Mouse (Mus musculus): Measurements from ENCODE around the gene Gli2.

Gene Gli2

DNA sequence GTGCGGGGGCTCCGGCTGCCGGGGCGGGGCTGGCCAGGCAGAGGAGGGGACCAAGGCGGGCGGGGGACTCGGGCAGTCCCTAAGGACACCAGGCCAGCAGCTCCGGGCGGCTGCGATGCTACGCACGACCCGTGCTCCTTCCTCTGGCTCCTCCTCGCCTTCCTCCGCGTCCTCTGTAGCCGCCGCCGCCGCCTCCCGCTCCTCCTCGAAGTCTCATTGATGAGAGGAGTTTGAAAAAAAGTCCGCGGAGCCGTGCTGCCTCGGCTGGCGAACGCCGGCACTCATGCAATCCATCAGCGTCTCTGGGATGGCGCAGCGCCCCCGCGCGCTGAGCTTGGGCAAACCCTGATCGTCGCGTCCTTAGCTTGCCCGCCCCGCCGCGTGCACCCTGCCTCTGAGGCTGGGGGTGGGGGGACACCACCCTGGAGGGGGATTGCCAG, at the start of gene Gli2:
TSS of gene Gli2 (minus strand) at position 218 of the 440 bp plus-strand sequence.
- peak; percentile 82 for DNase-seq

DNA sequence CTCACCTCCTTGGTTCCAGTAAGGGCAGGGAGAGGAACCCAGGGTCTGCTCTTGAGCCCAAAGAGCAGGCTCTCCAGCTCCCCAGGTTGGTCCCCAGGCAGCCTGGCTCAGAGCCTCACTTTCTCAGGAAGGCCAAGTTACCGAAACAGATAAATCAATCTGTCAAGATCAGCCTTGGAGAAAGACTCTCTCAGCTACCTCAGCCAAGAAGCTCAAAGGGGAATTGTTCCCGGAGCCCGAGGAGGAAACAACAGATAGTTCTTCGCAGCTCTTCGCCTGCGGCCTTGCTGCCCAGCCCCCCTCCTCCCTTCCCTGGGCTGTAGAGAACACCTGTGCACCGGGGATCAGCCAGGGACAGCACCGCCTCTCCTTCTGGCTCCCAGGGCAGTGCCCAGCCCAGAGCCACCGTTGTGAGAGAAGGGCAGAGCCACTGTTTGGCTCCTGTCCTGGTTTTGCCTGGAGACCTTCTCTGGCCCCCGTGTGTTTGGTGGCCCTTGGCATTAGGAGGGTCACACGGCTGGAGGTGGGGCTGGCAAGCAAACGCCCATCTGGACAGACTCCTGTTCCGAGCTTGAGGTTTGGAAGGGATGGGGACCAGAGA, 44.6 kb upstream of the Gli2 start:
- no peak for DNase-seq

DNA sequence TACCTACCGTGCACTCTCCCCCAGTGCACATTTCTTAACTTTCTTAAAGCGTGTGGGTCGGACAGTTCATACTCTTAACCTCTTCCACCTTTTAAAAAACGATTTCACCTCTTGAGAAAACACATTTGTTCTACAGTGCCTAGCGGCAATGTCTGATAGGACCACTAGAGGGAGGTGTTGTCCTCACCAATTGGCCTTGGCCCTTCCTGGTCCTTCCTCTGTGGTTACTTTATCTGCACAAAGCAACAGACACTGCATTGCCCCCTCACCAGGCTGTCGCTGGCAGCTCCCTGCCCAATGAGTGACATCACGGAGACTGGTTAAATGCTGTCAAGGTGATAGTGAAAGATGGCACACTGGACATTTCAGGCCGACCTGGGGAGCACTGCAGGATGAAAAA, 40.3 kb upstream of the Gli2 start:
- peak; percentile 77 for DNase-seq

DNA sequence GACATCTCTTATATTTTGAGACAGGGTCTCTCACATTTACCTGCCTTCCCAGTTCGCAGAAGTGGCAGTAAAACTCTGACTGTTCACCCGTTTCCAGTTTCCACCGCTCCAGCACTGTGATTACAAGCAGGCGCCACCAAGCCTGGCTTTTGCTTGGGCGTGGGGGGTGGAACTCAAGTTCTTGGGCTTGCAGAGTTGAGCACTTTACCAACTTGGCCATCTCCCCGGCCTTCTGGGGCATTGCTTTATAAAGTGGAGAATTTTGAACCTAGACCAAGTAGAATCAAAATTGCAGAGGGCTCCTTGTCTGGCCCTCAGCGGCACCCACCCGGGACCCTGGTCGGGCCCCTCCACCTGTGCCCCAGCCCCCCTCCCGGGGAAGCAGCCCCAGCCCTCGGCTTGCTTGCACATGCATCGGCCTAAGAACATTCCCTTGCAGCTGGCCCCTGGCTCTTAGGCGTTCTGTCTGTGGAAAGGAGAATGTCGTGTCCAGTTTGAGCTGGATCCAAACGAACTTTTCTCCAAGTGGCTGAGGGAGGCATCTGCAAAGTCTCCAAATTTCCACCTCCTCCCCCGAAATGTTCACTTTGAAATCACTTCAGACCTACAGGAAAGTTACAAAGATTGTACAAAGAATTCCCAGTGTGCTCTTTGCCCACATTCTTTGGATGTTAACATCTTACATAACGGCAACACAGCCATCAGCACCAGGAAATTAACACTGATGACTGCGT, 36.6 kb upstream of the Gli2 start:
- DNase-seq, result no peak

DNA sequence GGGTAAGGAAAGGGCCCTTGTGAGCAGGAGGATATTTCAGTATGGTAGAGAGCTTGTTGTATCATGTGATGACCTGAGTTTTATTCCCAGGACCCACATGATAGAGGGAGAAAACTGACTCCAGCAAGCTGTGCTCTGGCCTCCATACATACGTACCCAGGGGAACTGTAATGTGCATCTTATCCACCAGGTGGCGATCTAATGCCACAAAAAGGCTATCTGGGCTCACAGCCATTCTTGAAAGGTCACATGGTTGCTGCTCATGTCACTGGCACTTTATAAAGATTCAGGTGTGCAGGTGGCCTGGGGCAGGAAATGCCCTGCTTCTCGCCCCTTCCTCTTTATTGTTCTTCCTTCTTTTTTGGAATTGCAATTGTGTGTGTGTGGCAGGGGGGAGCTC, 34.1 kb upstream of the Gli2 start:
- DNase-seq, result peak; percentile 79

DNA sequence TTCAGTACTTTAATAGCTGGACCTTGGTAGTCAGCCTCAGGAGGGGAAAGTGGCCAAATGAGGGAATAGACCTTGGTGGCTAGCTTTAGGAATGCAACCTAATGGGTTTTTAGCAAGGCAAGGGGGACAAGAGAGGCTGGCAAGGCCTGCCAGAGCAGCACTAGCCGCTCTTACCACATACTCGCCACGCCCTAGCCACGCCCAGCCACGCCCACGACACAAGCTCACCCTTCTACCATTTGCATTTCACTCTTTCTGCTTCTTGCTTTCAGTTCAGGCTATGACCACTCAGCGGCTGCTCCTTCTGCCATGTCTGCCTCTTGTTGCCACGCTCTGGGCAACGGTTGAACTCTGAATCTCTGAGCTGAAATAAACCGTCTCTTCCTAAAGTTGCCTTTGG, 32.4 kb upstream of the Gli2 start:
- DNase-seq, result no peak

DNA sequence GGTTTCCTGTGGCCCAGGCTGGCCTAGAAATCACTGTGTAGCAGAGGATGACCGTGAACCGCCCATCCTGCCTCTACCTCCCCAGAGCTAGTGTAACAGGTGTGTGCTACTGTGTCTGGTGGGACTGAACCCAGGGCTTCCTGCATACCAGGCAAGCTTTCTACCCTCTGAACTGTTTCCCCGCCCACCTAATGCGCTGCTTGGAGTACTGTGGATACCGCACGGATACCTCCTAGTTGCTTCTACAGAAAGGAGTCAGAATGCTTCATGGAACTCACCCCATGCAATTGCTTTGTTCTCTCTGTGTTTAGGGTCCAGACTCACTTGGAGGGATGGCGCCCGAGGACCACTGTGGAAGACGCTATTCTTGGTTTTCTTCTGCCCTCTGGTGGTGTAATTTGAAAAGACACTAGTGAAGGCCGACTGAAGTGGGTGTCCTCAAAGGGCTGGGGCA, 30.1 kb upstream of the Gli2 start:
- peak; percentile 52 for DNase-seq

DNA sequence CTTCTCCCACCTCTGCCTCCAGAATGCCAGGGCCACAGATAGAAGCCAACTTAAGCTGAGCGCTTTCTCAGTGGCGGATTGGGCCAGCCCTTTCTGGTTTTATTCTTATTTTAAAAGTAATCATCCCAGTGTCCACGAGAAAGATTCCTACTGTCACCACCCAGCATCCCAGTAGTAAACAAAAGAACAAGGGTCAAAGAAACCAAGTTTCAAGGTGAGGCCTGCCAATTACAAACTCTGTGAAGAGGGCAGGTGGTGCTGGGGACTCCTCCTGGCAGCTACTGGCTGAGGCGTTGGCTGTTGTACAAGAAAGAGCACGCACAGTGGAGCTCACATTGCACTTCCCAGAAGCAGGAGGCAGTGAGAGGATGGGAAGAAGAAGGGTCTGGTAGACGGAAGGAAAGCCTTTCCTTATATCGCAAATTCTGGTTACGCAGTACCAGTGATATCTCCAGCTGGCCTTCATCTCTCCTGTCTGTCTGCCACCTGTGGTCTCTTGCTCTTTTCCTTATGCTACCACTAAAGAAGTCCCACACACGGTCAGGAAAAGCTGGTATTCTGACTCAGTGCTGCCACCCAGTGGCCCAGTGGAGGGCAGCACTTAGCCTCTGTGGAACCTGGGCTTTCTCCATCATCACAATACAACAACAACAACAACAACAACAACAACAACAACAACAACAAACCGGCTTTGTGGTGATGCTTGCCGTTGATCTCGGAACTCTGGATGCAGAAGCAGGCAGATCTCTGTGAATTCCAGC, 29.0 kb upstream of the Gli2 start:
- peak; percentile 29 for DNase-seq

DNA sequence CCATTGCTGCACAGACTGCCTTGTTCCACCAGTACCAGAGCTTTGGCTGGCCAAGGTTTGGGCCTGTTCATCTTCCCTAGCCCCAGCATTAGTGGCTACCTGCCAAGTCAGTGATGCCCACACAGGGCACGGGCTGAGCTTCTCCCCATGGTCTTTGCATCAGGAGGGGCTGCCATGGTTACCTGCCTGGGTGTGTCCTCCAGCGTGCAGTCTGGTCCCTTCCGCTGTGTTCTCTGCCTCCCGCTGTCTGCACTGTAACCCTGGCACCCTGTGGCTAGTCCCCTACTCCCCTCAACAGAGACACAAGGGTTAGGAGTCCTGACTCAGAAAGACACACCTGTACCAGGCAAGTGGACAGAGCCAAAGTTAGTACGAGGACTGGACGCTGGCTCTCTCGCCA, 24.5 kb upstream of the Gli2 start:
- DNase-seq, result no peak

DNA sequence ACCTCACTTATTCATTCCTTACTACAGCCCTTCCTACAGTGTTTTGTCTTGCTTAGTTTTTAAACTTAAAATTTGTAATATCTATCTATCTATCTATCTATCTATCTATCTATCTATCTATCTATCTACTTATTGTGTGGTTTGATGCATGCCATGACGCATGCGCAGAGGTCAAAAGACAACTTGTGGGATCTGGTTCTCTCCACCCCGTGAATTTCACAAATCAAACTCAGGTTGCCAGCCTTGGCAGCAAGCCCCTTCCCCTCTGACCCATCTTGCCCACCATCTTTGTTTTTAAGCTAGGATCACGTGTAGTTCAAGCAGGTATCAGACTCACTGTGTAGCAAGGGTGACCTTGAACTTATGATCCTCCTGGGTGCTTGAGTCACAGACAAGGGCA, 22.9 kb upstream of the Gli2 start:
- no peak for DNase-seq

DNA sequence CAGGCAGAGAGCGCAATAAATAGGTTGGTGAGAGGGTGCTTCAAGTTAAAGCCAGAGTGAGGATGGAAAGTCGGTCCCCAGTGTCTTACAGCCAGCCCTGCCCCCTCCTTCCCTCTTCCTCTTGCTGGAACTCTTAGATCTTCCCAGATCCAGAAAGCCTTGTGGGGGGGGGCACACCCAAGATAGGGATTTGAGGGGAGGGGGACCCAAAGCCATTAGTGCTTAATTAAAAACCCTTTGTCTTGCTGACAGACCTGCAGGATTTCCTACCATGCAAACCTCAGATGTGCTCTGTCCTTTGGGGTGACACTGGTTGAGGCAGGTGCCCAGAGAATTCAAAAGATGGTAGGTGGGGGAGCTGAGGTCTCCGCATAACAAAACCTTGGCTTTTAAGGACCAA, 22.5 kb upstream of the Gli2 start:
- DNase-seq, result no peak

DNA sequence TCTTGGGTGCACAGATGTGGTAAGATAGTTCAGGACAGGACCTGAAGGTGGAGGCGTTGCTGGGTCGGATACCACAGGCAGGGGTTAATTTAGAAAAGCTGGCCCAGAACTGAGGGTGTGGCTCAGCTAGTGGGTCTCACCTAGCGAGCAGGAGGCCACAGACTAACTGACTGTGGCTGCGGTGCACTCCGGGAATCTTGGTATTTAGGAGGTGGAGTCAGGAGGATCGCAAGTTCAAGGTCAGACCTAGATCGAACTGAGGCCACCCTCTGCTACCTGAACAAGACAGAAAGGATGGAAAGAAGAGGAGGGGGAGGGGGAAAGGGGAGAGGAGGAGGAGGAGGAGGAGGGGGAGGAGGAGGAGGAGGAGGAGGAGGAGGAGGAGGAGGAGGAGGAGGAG, 22.1 kb upstream of the Gli2 start:
- no peak for DNase-seq

DNA sequence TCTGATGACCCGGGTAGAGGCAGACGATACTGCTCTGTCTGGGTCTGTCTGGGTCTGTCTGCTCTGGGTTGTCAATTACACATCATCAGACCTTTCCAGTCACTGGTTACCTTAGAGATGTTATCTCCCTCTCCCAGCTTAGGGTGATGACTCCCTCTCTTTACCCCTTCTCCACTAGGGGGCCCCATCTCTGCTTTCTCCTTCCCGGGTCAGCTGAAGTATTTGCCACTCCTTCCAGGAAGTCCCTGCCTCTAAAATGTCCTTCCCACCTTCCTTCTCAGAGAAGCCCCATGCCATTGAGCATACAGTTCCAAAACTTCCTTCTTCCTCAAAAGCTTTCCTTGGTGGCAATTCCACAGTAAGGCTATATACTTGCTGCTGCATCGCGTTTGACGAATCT, 21.5 kb upstream of the Gli2 start:
- DNase-seq, result no peak

DNA sequence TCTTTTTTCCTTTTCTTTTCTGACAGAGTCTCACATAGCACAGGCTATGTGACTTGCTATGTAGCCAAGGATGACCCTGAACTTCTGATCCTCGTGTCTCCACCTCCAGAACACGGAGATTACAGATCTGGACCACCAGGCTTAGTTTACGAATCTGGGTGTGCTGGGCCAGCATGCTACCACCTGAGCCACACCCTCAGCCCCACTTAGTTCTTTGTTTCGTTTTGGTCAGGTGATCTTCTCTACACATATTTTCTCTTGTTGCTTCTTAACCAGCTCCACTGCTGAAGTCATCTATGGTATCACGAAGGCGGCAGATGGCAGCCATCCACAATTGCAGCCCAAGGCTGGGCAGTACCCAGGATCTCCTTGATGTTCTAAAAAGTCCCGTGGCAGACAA, 20.5 kb upstream of the Gli2 start:
- no peak for DNase-seq

DNA sequence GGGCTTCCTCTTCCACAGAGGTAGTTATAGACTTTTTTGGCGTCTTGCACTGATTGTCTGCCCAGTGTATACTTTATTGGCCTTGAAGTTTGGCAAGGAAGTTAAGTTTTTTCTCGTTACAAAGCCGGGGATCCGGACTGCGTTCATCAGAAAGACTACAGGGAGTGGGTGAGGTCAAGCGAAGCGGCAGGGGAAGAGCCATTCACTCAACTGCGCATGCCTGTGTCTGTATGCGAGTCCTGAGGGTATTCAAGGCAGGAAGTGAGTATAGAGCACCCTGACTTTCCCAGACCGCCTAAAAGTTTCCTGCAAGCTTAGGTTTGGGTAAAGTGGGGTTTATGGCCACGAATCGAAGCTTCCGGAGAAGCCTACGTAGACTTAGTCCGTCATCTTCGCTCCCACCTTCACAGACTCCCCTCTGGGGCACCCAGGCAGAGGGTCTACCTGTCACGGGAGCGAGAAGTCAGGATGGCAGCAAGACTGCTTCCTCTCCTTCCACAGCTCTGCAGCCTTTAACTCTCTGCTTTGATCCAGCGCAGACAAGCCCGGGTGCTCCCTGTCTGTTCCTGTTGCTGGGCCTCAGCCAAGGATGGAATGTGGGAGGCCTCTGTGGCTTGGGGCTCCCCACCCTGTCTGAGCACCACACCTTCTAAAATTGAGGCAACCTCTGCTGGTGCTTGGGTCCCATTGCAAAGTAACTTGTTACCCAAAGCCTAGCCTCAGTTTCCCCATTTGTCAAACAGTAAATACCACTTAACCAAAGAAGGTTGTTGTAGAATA, 11.7 kb upstream of the Gli2 start:
- no peak for DNase-seq

DNA sequence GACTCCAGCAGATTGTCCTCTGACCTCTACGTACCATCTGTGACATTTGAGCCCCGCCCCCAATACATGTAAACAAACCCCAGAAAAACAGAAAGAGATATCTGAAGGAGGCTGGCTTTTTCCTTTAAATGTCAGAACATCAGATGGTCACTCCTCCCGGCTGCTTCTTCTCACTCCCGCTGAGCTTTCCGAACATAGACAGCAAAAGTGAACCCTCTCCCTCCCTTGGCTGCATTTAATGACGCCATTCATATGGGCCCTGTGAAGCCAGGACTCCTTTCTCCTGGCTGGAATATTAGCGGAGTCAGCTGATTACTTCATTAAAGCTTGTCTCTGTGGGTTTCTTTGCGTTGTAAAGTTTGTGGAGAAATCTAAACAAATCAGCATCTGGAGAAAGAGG, 3.1 kb upstream of the Gli2 start:
- DNase-seq, result no peak

DNA sequence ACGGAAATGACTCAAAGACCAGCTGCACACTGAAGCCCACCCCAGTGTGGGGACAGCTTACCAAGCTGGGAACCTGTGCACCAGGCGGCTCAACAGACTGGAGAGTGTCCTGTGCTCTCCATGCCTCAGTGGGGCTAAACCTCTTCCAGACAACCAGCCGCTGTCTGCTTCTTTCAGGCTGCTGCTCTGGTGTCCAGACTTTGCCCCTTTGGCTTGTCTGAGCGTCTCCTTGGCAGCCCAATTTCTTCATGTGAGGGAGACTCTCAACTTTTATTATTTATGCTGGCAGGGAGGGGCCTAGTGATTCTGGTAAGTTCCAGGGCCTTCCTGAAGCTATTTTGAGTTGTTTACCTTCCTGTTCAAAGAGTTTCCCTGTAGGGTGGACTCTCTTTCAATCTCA, 2.4 kb upstream of the Gli2 start:
- DNase-seq, result no peak

DNA sequence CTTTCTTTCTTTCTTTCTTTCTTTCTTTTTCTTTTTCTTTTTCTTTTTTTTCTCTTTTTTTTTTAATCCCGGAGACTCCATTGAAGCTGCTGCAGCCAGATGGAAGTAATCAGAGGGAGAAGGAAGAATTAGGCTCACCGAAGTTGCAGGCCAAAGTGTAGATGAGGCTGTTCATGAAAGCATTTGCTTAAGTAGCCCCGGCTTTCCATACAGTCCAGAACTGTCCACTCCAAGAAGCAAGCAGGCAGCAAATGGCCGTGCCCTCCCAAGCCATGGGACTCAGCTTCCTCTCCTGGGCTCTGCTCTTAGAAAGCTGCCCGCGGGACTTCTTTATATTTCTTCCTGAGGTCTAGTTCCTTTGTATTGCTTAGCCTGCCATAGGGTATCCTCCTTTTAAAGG, 1.0 kb upstream of the Gli2 start:
- DNase-seq, result no peak

DNA sequence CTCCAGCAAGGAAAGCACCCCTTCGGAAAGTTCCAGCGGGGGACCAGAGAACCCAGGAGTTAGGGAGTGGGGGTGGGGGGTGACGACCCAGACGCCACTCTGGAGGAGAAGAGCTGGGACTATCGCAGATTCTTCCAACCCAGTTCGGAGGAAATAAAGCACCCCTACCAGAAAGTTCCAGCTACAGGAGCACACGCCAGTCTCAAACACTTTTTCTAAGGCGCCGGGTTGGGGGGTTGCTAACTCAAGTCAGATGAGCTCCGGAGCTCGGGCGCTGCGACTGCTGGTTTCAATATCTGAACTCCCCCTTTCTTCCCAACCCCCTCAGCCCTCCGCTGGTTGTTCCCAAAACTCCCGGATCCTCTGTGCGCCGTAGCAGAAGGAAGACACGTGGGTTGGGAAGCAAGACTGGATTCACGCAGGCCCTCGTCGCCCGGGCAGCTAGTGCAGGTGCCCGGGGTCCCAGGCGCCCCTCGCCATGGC, 494 bp upstream of the Gli2 start:
- peak; percentile 32 for DNase-seq

DNA sequence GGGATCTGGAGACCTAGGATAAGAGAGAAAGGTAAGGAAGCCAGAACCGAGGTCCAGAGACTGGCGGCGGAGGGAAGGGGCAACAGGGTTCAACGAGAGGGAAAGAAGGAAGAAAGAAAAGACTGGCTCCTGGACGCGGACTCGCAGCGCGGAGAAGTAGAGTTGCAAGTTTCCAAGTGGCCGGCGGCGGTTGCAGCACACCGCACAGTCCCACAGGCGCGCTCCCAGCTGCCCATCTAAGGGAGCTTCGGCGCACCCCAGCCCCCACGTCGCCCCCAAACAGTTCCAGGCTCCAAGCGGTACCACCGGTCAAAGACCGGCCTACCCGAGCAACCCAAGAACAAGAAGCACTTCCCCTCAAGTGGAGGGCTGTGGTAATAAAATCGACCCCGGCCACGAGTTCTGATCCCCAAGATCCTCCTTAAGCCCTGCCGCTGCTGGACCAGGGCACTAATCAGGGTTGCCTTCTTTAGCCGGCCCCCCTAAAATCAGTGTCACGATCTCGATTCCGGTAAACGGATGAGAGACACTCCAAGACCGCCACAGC, 715 bp downstream of the Gli2 start:
- DNase-seq, result no peak

DNA sequence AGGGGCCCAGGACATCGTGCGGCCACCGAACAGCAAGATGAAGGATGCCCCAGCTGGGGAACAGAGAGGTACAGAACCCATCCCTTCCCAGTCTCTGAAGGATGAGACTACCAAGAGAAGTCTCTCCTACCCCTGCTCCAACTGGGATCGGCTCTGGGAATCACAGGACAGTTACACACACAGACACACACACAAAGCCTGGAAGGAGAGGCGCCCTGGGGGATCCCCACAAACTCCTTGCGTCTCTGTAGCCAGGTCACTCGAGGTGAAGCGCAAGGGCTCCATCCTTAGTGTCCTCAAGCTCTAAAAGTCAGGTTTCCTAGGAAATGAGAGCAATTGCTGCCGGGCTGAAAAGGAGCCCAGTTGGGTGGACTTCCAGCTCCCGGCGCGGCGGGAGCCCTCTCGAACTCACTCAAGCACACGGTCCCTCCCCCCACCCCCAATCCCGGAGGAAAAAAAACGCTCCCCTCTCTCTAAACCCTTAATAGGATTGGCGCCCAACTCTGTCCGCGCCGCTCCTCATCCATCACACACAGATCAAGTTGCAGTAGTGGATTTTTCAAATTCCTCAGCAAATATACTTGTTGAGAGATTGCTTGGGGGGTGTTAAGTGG, 1.4 kb downstream of the Gli2 start:
- no peak for DNase-seq

DNA sequence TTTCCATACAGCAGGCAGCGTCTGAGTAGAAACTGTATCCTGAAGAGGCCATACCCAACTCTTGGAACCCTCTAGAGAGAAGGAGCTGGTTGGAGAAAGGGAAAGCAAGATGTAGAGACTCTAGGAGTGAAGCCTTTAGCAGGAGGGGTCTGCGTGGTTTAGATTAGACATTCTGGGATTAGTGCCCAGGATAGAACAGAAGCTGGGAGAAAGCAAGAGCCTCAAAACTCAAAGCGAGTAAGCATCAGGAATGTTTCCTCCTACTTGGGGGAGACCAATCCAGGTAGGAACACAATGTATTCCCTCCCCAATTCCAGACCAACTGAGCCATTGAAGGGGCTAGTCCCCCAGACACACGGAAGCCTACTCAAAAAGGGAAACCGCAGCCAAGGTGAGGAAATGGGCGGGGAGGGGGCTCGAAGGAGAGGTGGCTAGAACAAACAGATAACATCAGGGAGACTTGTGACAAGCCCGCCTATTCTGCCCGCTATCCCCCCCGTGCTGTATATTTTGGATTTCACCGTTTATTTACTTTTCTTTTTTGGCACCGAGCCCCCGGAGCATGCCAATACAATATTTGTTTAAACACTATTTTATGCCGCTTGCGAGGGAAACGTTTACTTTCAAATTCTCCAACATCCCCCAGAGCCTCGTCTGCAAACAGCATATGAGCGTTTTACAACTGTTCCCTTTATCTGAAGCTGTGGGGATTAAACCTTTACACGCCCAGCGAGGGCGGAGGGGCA, 2.1 kb downstream of the Gli2 start:
- DNase-seq, result no peak
